Mouse (Mus musculus) forebrain, embryonic 14.5 days (tissue): ENCODE data around the gene C1rb. TPM values are rescaled to one million over a fixed set of nuclear protein-coding genes. Genes with fewer than 3 reads are reported as not detected.
"Not testable (repeated sequence)": the region's sequence is repeated elsewhere in the genome, so short reads cannot be mapped to it uniquely, and the experiment has no call there.

Experiments
- ATAC-seq: fragments of 200-750 bp; cut with Nextera tagmentation; 2 replicates; pipeline ENCODE4 v1.8.0; 2017; ENCODE audit warnings: mild to moderate bottlenecking, moderate library complexity
- DNase-seq: peaks from one replicate; pipeline ENCODE4 v3.0.0-alpha.2; 2015; ENCODE audit warnings: low spot score
- H3K27ac ChIP-seq: fragments of 300-500 bp; sonication (generic); 2 replicates; pipeline ENCODE4 v1.5.1; 2014; ENCODE audit warnings: low read depth, mild to moderate bottlenecking, control low read depth, low read length, moderate library complexity
- H3K27me3 ChIP-seq: fragments of 300-500 bp; sonication (generic); replicated peaks from 2 replicates; pipeline ENCODE4 v1.6.1; 2014; ENCODE audit warnings: low read length, control low read depth, mixed read lengths; ENCODE audit not compliant: control insufficient read depth, insufficient read depth
- H3K36me3 ChIP-seq: fragments of 300-500 bp; sonication (generic); 2 replicates; pipeline ENCODE4 v1.6.1; 2014; ENCODE audit warnings: low read length, control low read depth; ENCODE audit not compliant: control insufficient read depth, insufficient read depth
- H3K4me1 ChIP-seq: fragments of 300-500 bp; sonication (generic); 2 replicates; pipeline ENCODE4 v1.6.1; 2014; ENCODE audit warnings: antibody characterized with exemption, low read length, control low read depth; ENCODE audit not compliant: control insufficient read depth, insufficient read depth
- H3K4me2 ChIP-seq: fragments of 300-500 bp; sonication (generic); 2 replicates; pipeline ENCODE4 v1.6.1; 2014; ENCODE audit warnings: mild to moderate bottlenecking, control low read depth, low read length
- H3K4me3 ChIP-seq: fragments of 300-500 bp; sonication (generic); 2 replicates; pipeline ENCODE4 v1.5.1; 2014; ENCODE audit warnings: low read depth, low read length, control low read depth
- H3K9ac ChIP-seq: fragments of 300-500 bp; sonication (generic); 2 replicates; pipeline ENCODE4 v1.6.1; 2014; ENCODE audit warnings: mild to moderate bottlenecking, low read length, control low read depth, moderate library complexity
- H3K9me3 ChIP-seq: fragments of 300-500 bp; sonication (generic); replicated peaks from 2 replicates; pipeline ENCODE4 v1.6.1; 2016; ENCODE audit warnings: low read length, control low read depth, mixed read lengths; ENCODE audit not compliant: control insufficient read depth
- WGBS: fragments of 180-500 bp; shearing (Covaris S2); extraction: QIAGEN DNeasy Blood & Tissue Kit; methylation state at CpG from one replicate; pipeline ENCODE4 v1.1.7; 2014; 5-methylcytosine and 5-hydroxymethylcytosine counted together
- polyA plus RNA-seq: library from polyadenylated mRNA; unstranded; fragments of >200 nt; fragmentation: Nextera tagmentation; extraction: Ambion mirVana; gene quantifications from 2 replicates; pipeline ENCODE4 v1.2.1, GENCODE M21; 2014

Gene C1rb
- polyA plus RNA-seq, 1 experiment from 2014 or later = not detected

GRCm38 (mm10) chr6:124584935-124585334 is 14.8 kb downstream of the C1rb start:
- no peaks in the 10 kb centered on the region for H3K4me1 ChIP-seq
- WGBS = 82% methylated on average over 3 of the region's 3 CpGs

GRCm38 (mm10) chr6:124585761-124586160 is 15.7 kb downstream of the C1rb start:
- H3K9ac ChIP-seq = no peak overlapping the region
- H3K27ac ChIP-seq = no peak overlapping the region
- H3K27me3 ChIP-seq = no peaks in the 10 kb centered on the region
- no peak overlapping the region for H3K4me3 ChIP-seq
- 81% methylated on average over 3 of the region's 3 CpGs for WGBS
- H3K4me1 ChIP-seq = no peaks in the 10 kb centered on the region
- H3K9me3 ChIP-seq = no peaks in the 10 kb centered on the region
- no peaks in the 10 kb centered on the region for H3K36me3 ChIP-seq
- ATAC-seq = no peak
- no peak for DNase-seq
- H3K4me2 ChIP-seq = no peak overlapping the region

More at GRCm38 (mm10) chr6:124584935-124585334, 14.8 kb downstream of the C1rb start:
- Histone ChIP-seq H3K4me3 (no peak overlapping the region), H3K27me3 (no peaks in the 10 kb centered on the region), H3K36me3 (no peaks in the 10 kb centered on the region), H3K27ac (no peak overlapping the region), H3K9ac (no peak overlapping the region), H3K4me2 (no peak overlapping the region), H3K9me3 (no peaks in the 10 kb centered on the region)
- ATAC-seq (no peak), DNase-seq (no peak)

DNA sequence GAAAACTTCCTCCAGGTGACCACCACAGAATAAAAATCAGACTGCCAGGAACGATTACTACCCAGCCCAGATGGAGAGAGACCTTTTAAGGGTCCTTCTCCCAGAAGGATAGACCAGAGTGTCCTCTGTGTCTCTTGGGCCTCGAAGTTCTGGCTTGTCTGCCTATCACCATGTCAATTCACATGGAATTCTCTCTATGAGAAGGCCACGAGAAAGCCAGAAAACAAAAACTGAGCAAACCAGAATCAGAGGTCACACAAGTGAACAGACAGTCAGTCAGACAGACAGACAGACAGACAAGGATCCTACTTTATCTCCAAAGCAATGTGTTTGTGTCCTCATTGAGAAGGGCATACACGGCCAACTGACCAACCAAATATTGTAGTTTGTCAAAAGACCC is 16.2 kb downstream of the C1rb start:
- 69% methylated on average over 4 of the region's 4 CpGs for WGBS
- H3K27ac ChIP-seq = no peak overlapping the region
- no peaks in the 10 kb centered on the region for H3K4me1 ChIP-seq

DNA sequence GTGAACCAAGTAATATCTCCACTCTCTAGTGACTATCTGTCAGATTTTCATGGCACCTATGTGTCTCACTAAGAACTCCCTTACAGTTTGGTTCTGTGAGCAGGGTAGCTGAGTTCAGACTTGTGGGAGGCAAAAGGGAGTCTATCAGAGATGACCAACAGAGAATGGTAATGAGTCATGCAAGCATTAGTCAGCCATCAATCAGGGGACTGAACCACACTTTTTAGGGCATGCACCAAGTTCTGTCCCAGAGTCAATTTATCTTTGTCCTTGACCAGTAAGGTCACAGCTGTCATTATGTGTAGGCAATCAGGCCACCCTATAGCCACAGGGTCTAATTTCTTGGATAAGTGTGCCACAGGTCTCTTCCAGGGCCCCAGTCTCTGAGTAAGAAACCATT is 18.7 kb downstream of the C1rb start:
- no peak overlapping the region for H3K4me2 ChIP-seq
- H3K9me3 ChIP-seq = no peaks in the 10 kb centered on the region
- ATAC-seq (no peak), DNase-seq (no peak)
- no peaks in the 10 kb centered on the region for H3K36me3 ChIP-seq
- H3K27me3 ChIP-seq = no peaks in the 10 kb centered on the region
- H3K9ac ChIP-seq = no peak overlapping the region
- H3K27ac ChIP-seq = no peak overlapping the region
- no peaks in the 10 kb centered on the region for H3K4me1 ChIP-seq
- no peak overlapping the region for H3K4me3 ChIP-seq

More for the DNA sequence above, 16.2 kb downstream of the C1rb start:
- Histone ChIP-seq H3K36me3 (no peaks in the 10 kb centered on the region), H3K9ac (no peak overlapping the region), H3K9me3 (no peaks in the 10 kb centered on the region), H3K4me2 (no peak overlapping the region), H3K4me3 (no peak overlapping the region), H3K27me3 (no peaks in the 10 kb centered on the region)
- DNase-seq (no peak), ATAC-seq (no peak)

DNA sequence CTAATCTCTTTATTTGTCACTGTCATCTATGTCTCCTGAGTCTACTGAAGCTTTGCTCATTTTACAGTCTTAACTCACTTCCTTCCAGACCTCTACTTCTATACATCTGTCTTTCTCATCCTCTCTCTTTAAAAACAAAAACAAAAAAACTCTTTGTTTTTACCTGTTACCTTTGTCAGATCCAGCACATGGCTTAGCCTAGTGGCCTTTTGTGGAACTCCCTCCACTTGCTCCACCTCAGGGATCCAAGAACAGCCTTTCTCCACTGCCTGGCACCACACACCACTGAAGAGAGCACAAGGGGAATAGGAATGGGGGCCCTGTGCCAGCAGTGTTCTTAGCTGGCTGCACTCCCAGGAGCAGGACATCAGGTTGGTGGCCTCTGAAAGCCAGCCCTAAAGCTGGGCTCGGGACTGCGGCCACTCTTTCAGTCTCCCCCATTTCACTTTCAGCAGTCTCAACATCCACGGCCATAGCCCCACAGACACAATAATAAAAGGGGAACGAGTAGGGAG is 22.1 kb downstream of the C1rb start:
- no peaks in the 10 kb centered on the region for H3K36me3 ChIP-seq
- no peaks in the 10 kb centered on the region for H3K4me1 ChIP-seq
- H3K27me3 ChIP-seq = no peaks in the 10 kb centered on the region
- DNase-seq (no peak), ATAC-seq (no peak)
- no peaks in the 10 kb centered on the region for H3K9me3 ChIP-seq
- H3K9ac ChIP-seq = no peak overlapping the region
- H3K27ac ChIP-seq = no peak overlapping the region
- H3K4me3 ChIP-seq = no peak overlapping the region
- WGBS = 84% methylated on average over 4 of the region's 4 CpGs
- no peak overlapping the region for H3K4me2 ChIP-seq

DNA sequence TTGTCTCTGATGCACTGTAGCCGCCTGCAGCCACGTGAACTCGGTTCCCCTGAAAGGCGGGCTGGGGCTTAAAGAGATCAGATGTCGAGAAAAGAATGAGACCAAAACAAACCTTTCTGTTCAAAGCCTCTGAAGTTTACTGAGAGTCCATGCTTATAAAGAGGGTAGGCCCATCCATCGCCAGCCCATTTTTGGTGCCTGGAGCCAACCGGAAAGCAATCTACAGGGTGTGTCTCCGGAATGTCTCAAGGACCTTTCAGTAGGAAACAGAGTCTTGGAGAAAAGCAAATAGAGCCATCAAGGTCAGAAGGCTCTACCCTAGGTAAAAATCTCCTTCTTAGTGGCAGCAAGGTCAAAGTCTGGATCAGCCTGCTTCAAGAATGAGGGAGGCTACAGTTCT is 23.0 kb downstream of the C1rb start:
- no peaks in the 10 kb centered on the region for H3K9me3 ChIP-seq
- 75% methylated on average over 8 of the region's 8 CpGs for WGBS
- H3K4me2 ChIP-seq = no peak overlapping the region
- DNase-seq (no peak), ATAC-seq (no peak)
- H3K4me3 ChIP-seq = no peak overlapping the region
- no peak overlapping the region for H3K9ac ChIP-seq
- no peaks in the 10 kb centered on the region for H3K36me3 ChIP-seq
- no peak overlapping the region for H3K27ac ChIP-seq
- no peaks in the 10 kb centered on the region for H3K4me1 ChIP-seq
- H3K27me3 ChIP-seq = no peaks in the 10 kb centered on the region

DNA sequence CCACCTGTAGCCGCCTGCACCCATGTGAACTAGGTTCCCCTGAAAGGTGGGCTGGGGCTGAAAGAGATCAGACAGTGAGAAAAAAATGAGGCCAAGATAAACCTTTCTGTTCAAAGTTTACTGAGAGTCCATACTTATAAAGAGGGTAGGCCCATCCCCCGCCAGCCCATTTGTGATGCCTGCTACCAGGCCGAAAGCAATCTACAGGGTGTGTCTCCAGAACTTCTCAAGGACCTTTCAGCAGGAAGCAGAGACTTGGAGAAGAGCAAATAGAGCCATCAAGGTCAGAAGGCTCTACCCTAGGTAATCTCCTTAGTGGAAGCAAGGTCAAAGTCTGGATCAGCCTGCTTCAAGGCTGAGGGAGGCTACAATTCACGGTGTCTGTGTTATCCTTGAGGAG is 31.9 kb downstream of the C1rb start:
- Histone ChIP-seq H3K27me3 (no peaks in the 10 kb centered on the region), H3K36me3 (no peaks in the 10 kb centered on the region), H3K9me3 (no peaks in the 10 kb centered on the region), H3K4me3 (no peak overlapping the region), H3K27ac (no peak overlapping the region), H3K4me2 (no peak overlapping the region), H3K4me1 (no peaks in the 10 kb centered on the region), H3K9ac (no peak overlapping the region)
- 95% methylated on average over 4 of the region's 4 CpGs for WGBS
- DNase-seq (no peak), ATAC-seq (no peak)

GRCm38 (mm10) chr6:124625612-124626011 is 55.5 kb downstream of the C1rb start:
- ATAC-seq = no peak
- WGBS = 88% methylated on average over 13 of the region's 13 CpGs

DNA sequence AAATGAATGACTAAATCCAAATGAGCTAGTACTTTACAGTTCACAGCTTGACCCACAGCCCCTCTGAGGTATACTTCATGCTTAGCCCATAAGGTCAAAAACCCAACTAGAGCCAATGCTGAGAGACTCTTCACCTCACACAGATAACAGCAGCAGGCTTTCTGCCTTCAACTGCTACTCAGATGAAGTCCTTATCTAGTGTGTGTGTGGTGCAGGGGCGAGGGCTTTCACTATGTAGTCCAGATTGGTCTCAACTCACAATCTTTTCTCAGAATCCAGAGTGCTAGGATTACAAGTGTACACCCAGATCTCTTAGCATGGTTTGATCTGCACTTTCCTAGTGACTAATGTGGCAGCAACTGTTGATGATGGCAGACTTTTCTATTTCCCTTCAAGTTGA is 56.1 kb downstream of the C1rb start:
- WGBS = 32% methylated on average over 1 of the region's 1 CpGs
- not testable (repeated sequence) for H3K4me1 ChIP-seq, H3K9me3 ChIP-seq, DNase-seq, H3K27ac ChIP-seq, H3K4me3 ChIP-seq, ATAC-seq, H3K36me3 ChIP-seq, H3K27me3 ChIP-seq, H3K4me2 ChIP-seq, H3K9ac ChIP-seq

More at GRCm38 (mm10) chr6:124625612-124626011, 55.5 kb downstream of the C1rb start:
- no peaks in the 10 kb centered on the region for H3K36me3 ChIP-seq
- no peak overlapping the region for H3K4me3 ChIP-seq
- H3K9me3 ChIP-seq = no peaks in the 10 kb centered on the region
- H3K9ac ChIP-seq = no peak overlapping the region
- H3K4me2 ChIP-seq = no peak overlapping the region
- H3K4me1 ChIP-seq = no peaks in the 10 kb centered on the region
- no peaks in the 10 kb centered on the region for H3K27me3 ChIP-seq
- DNase-seq = no peak
- H3K27ac ChIP-seq = no peak overlapping the region
